In genomic region chr15:77192154-77192935, GRCm38 (mm10) we compare ENCODE assay signal across 9 mouse cellular contexts.
DNase-seq lines count a peak whose midpoint lies in the region; ATAC-seq and TF ChIP-seq lines count a peak whose summit lies in the region.
"Had no signal": no experiment of that assay in that cellular context is flagged by ENCODE, and none has a peak within 500 bp of the region (broad histone marks: within the 10 kb centered on the region; RNA-seq: fewer than 3 reads in every experiment).

No protein-coding gene starts in this region.

- 43% methylated on average over 14 of the region's 14 CpGs for WGBS in limb, embryonic 14.5 days

- peak; percentile 14 to 22 for DNase-seq in kidney, postnatal 4 days
- no peak for DNase-seq in kidney, adult 11 months
- peak; percentile 79 for DNase-seq in NIH3T3 (ENCODE audit: low read depth)
- peak; percentile 40 for DNase-seq in cerebellum, adult 9-11 months
- no peak for DNase-seq in limb, embryonic 14.5 days (ENCODE audit: low spot score)
- DNase-seq in urinary bladder, postnatal 25 days (ENCODE audit: low spot score) = no peak
- DNase-seq: kidney, adult 2 months had no signal

- TF ChIP-seq POLR2A in limb, embryonic 14.5 days (IDR thresholded peaks at IDR 0.05; ENCODE audit: borderline replicate concordance, extremely low read depth, insufficient read depth, insufficient read length) = no peak

- H3K4me1 ChIP-seq in limb, embryonic 14.5 days (ENCODE audit: control insufficient read depth, insufficient read depth, low read length) = peaks cover 20% of the 10 kb centered on the region

- H3K27ac ChIP-seq in limb, embryonic 14.5 days (replicated peaks; ENCODE audit: low read depth, low read length) = peak overlapping the region; percentile 71
- H3K27ac ChIP-seq: midbrain, embryonic 12.5 days had no signal

- no peak overlapping the region for H3K9ac ChIP-seq in limb, embryonic 14.5 days (ENCODE audit: low read depth, low read length, severe bottlenecking)
- H3K9ac ChIP-seq: midbrain, embryonic 12.5 days had no signal

- H3K36me3 ChIP-seq in limb, embryonic 14.5 days (ENCODE audit: control insufficient read depth, insufficient read depth, low read length) = 0 out of 2 replicates have a peak, but pooled peaks cover 2% of the 10 kb centered on the region
- H3K36me3 ChIP-seq: midbrain, embryonic 12.5 days had no signal

- ATAC-seq in limb, embryonic 14.5 days (ENCODE audit: low FRiP score, low read depth) = no peak
- no peak for ATAC-seq in megakaryocyte-erythroid progenitor cell, adult 5-6 weeks (replicated peaks; ENCODE audit: low FRiP score, low TSS enrichment, poor library complexity, severe bottlenecking)

- H3K27me3 ChIP-seq in limb, embryonic 14.5 days (ENCODE audit: control insufficient read depth, insufficient read depth, low read length) = no peaks in the 10 kb centered on the region
- H3K27me3 ChIP-seq: midbrain, embryonic 12.5 days had no signal

- H3K9me3 ChIP-seq in limb, embryonic 14.5 days (ENCODE audit: control insufficient read depth, low read length) = no peaks in the 10 kb centered on the region
- H3K9me3 ChIP-seq: midbrain, embryonic 12.5 days had no signal

- no peak overlapping the region; the same call in 1 of the 2 replicates for H3K4me2 ChIP-seq in limb, embryonic 14.5 days (replicated peaks; ENCODE audit: low read depth, low read length, severe bottlenecking)
- H3K4me2 ChIP-seq: midbrain, embryonic 12.5 days had no signal

- no peak overlapping the region for H3K4me3 ChIP-seq in limb, embryonic 14.5 days (replicated peaks; ENCODE audit: low read length)
- H3K4me3 ChIP-seq: midbrain, embryonic 12.5 days had no signal

Comparison
In these comparisons a context has a peak if more than half of its experiments do, and no peak if none do; other contexts are left out.
1. DNase-seq: peak in kidney, postnatal 4 days (2 of 2), NIH3T3 (single experiment) and cerebellum, adult 9-11 months (single experiment); none in kidney, adult 11 months (single experiment), limb, embryonic 14.5 days (single experiment) and urinary bladder, postnatal 25 days (single experiment).